Mouse (Mus musculus) E14TG2a.4 (cell line): ENCODE results near the gene Col23a1.

Source experiments
- CTCF ChIP-seq: conservative IDR thresholded peaks from 2 replicates; pipeline ENCODE4 v1.5.1; 2014; ENCODE audit warnings: low read length
- POU5F1 ChIP-seq: IDR thresholded peaks from 2 replicates; pipeline ENCODE4 v1.6.1; 2014; ENCODE audit warnings: low read length, borderline replicate concordance

DNA sequence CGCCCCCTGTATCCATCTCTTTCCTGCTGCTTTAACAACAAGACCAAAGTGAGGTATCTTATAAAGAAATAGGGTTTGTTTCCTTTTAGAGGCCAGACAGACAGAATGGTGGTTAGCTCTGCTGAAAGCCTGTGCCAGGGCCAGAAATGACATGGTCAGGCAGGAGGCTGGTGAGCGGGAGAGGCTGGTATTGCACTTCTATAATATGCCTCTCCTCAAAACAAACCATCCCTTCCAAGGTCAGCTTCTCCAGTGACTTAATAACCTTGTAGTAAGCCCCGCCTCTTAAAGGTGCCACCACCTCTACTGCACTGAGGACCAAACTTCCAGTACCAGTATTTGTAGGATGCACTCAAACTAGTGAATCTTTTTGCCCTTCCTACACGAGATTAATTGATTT lies 81.6 kb downstream of the Col23a1 start:
- TF ChIP-seq CTCF (no peak), POU5F1 (no peak)
